Mouse (Mus musculus) limb, embryonic 10.5 days (tissue): ENCODE measurements at regions not wholly inside any gene's neighbourhood (a gene's known extent, or its start where the extent isn't known, plus 50 kb on each side); places are given as distances from the start of the nearest gene placed in this dataset.

Experiments used
- DNase-seq: peaks from one replicate; pipeline ENCODE4 v3.0.0-alpha.2; 2017; ENCODE audit warnings: low spot score
- H3K27ac ChIP-seq: fragments of 300-500 bp; sonication (generic); 2 replicates; pipeline ENCODE4 v1.5.1; 2016; ENCODE audit warnings: mild to moderate bottlenecking
- H3K27me3 ChIP-seq: fragments of 300-500 bp; sonication (generic); 2 replicates; pipeline ENCODE4 v1.6.1; 2016; ENCODE audit warnings: low read depth, mild to moderate bottlenecking; ENCODE audit not compliant: poor library complexity, severe bottlenecking
- H3K36me3 ChIP-seq: fragments of 300-500 bp; sonication (generic); 2 replicates; pipeline ENCODE4 v1.6.1; 2016; ENCODE audit warnings: mild to moderate bottlenecking, moderate library complexity
- H3K4me1 ChIP-seq: fragments of 300-500 bp; sonication (generic); 2 replicates; pipeline ENCODE4 v1.6.1; 2016
- H3K4me3 ChIP-seq: fragments of 300-500 bp; sonication (generic); 2 replicates; pipeline ENCODE4 v1.5.1; 2016; ENCODE audit warnings: mild to moderate bottlenecking, moderate library complexity
- H3K9me3 ChIP-seq: fragments of 300-500 bp; sonication (generic); replicated peaks from 2 replicates; pipeline ENCODE4 v1.6.1; 2016; ENCODE audit warnings: mild to moderate bottlenecking
- WGBS: fragments of 180-500 bp; shearing (Covaris S2); methylation state at CpG from one replicate; pipeline ENCODE4 v1.1.7; 2016; 5-methylcytosine and 5-hydroxymethylcytosine counted together

DNA sequence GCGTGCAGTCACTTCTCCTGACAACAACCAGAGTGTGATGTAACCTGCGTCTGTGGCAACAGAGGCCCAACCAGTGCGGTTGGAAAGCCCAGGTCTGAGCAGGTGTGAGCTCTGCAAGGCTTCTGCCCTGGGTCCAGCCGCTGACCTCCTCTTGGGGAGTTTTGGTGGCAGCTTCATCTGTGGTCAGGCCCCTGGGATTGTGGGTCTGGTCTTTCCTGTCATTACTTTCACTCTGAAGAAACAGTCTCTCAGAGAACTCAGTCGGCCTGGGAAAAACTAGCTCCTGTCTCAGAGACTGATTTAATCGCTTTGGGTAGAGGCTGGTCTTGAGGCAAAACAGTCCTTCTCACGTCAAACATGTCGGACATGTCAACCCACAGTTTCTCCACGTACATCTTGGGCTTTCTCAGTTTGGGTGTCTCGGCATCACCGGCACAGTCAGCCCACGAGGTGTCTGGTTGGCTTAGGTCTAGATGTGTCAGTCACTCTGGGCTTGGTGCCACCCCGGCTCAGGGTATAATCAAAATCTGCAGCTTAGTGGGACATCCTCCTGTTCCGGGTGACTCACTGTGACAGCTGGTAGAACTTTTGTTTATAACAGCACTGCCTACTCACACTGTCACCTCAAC lies 195.0 kb upstream of the Cxcr4 start:
- H3K4me3 ChIP-seq: no peak overlapping the region

GRCm38 (mm10) chr1:128782286-128782685 lies 190.2 kb upstream of the Cxcr4 start:
- DNase-seq: no peak
- 67% methylated on average over 2 of the region's 2 CpGs for WGBS
- no peak overlapping the region for H3K4me3 ChIP-seq
- no peaks in the 10 kb centered on the region for H3K36me3 ChIP-seq
- no peaks in the 10 kb centered on the region for H3K27me3 ChIP-seq
- H3K9me3 ChIP-seq: no peaks in the 10 kb centered on the region
- no peaks in the 10 kb centered on the region for H3K4me1 ChIP-seq
- no peak overlapping the region for H3K27ac ChIP-seq

More for the DNA sequence above, 195.0 kb upstream of the Cxcr4 start:
- Histone ChIP-seq H3K27ac (no peak overlapping the region), H3K4me1 (no peaks in the 10 kb centered on the region), H3K9me3 (no peaks in the 10 kb centered on the region), H3K36me3 (no peaks in the 10 kb centered on the region), H3K27me3 (no peaks in the 10 kb centered on the region)
- no peak for DNase-seq
- WGBS: 84% methylated on average over 14 of the region's 14 CpGs

GRCm38 (mm10) chr1:128781871-128782270 lies 189.8 kb upstream of the Cxcr4 start:
- 78% methylated on average over 7 of the region's 7 CpGs for WGBS
- no peaks in the 10 kb centered on the region for H3K36me3 ChIP-seq
- H3K27me3 ChIP-seq: no peaks in the 10 kb centered on the region
- no peaks in the 10 kb centered on the region for H3K9me3 ChIP-seq
- H3K4me3 ChIP-seq: no peak overlapping the region
- DNase-seq: no peak
- H3K4me1 ChIP-seq: no peaks in the 10 kb centered on the region
- no peak overlapping the region for H3K27ac ChIP-seq

DNA sequence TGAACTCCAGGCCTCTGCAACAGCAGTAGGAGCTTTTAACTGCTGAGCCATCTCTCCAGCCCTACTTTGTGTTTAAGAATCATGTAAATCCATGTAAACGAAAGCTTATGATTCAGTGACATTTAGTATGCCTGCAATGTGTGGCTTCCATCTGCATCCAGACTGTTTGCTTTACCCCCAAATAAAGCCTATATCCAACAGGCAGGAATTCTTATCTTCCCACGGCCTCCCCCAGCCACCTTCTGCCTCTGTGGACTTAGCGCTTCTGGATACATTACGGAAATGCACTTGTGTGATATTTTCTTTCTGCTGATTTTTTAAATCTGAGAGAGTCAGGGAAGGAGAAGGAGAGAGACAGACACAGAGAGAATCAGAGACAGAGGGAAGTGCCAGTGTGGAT lies 189.2 kb upstream of the Cxcr4 start:
- DNase-seq: no peak
- 87% methylated on average over 4 of the region's 4 CpGs for WGBS
- Histone ChIP-seq H3K4me1 (no peaks in the 10 kb centered on the region), H3K36me3 (no peaks in the 10 kb centered on the region), H3K27ac (no peak overlapping the region), H3K4me3 (no peak overlapping the region), H3K27me3 (no peaks in the 10 kb centered on the region), H3K9me3 (no peaks in the 10 kb centered on the region)

- 84% methylated on average over 5 of the region's 5 CpGs for WGBS
- Histone ChIP-seq H3K4me3 (no peak overlapping the region), H3K4me1 (no peaks in the 10 kb centered on the region), H3K36me3 (no peaks in the 10 kb centered on the region), H3K27me3 (no peaks in the 10 kb centered on the region), H3K9me3 (no peaks in the 10 kb centered on the region), H3K27ac (no peak overlapping the region)
- DNase-seq: no peak
These were observed 187.6 kb upstream of the Cxcr4 start for GRCm38 (mm10) chr1:128779586-128780158.

DNA sequence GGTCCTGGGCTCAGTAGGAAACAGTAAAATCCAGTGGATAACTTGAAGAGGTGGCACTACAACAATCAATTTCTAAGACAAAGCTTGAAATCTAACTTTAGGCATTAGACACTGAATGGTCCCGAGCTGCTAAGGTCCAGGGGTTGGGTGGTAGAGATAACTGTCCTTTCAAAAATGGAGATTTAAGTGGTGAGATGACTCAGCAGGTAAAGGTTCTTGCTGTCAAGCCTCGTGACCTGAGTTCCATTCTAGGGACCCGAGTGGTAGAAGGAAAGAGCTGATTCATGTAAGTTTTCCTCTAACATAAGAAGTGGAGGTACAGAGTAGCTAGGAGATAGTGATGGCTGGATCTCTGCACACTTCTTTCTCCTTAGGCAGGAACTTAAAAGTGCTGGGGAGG lies 180.3 kb upstream of the Cxcr4 start:
- WGBS: 93% methylated on average over 3 of the region's 3 CpGs
- no peaks in the 10 kb centered on the region for H3K27me3 ChIP-seq
- no peak overlapping the region for H3K4me3 ChIP-seq
- no peak for DNase-seq
- no peaks in the 10 kb centered on the region for H3K36me3 ChIP-seq
- H3K9me3 ChIP-seq: no peaks in the 10 kb centered on the region
- no peaks in the 10 kb centered on the region for H3K4me1 ChIP-seq
- no peak overlapping the region for H3K27ac ChIP-seq

DNA sequence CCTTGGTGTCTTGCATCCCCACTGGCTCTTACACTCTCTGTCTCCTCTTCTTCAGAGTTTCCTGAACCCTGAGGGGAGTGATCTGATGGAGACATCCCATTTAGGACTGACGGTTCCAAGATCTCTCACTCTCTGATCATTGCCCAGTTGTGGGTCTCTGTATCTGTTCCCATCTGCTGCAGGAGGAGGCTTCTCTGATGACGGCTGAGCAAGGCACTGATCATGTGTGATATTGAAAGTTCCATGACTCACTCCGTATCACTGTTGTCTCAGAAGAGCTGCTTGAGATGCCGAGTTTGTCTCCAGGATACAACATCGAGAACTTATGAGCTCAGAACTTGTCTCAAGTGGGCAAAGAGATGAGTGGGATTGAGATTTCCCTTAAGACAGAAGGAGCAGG lies 178.7 kb upstream of the Cxcr4 start:
- Histone ChIP-seq H3K27ac (no peak overlapping the region), H3K4me3 (no peak overlapping the region), H3K9me3 (no peaks in the 10 kb centered on the region), H3K27me3 (no peaks in the 10 kb centered on the region), H3K4me1 (no peaks in the 10 kb centered on the region), H3K36me3 (no peaks in the 10 kb centered on the region)
- no peak for DNase-seq
- WGBS: 94% methylated on average over 5 of the region's 5 CpGs

DNA sequence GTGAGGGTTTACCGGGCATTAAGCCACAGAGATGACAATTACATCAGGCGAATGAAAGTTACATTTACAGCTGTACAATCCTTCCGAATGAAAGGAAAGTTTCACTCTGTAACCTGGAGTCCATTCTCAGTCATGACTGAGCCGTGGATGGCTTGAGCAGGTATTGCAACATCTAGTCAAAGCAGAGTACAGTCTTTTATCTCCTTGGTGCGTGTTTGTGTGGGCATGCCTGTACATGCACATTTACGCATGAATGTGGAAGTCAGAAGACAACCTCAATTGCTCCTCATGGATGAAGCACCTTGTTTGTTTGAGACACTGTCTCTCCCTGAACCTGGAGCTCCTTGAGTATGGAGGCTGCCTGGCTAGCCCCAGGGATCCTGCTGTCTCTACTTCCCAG lies 175.9 kb upstream of the Cxcr4 start:
- Histone ChIP-seq H3K4me3 (no peak overlapping the region), H3K27me3 (no peaks in the 10 kb centered on the region), H3K36me3 (no peaks in the 10 kb centered on the region), H3K27ac (no peak overlapping the region), H3K4me1 (no peaks in the 10 kb centered on the region), H3K9me3 (no peaks in the 10 kb centered on the region)
- no peak for DNase-seq
- WGBS: 90% methylated on average over 6 of the region's 6 CpGs

- no peak for DNase-seq
- H3K9me3 ChIP-seq: no peaks in the 10 kb centered on the region
- WGBS: 92% methylated on average over 3 of the region's 3 CpGs
- no peaks in the 10 kb centered on the region for H3K27me3 ChIP-seq
- no peaks in the 10 kb centered on the region for H3K4me1 ChIP-seq
- no peaks in the 10 kb centered on the region for H3K36me3 ChIP-seq
- no peak overlapping the region for H3K4me3 ChIP-seq
- H3K27ac ChIP-seq: no peak overlapping the region
These were observed 175.3 kb upstream of the Cxcr4 start for GRCm38 (mm10) chr1:128767415-128767814.

- Histone ChIP-seq H3K27me3 (no peaks in the 10 kb centered on the region), H3K36me3 (no peaks in the 10 kb centered on the region), H3K27ac (no peak overlapping the region), H3K4me3 (no peak overlapping the region), H3K4me1 (0 out of 2 replicates have a peak, but pooled peaks cover 3% of the 10 kb centered on the region), H3K9me3 (no peaks in the 10 kb centered on the region)
- DNase-seq: no peak
- WGBS: 82% methylated on average over 7 of the region's 7 CpGs
These were observed 174.8 kb upstream of the Cxcr4 start for GRCm38 (mm10) chr1:128766894-128767268.

DNA sequence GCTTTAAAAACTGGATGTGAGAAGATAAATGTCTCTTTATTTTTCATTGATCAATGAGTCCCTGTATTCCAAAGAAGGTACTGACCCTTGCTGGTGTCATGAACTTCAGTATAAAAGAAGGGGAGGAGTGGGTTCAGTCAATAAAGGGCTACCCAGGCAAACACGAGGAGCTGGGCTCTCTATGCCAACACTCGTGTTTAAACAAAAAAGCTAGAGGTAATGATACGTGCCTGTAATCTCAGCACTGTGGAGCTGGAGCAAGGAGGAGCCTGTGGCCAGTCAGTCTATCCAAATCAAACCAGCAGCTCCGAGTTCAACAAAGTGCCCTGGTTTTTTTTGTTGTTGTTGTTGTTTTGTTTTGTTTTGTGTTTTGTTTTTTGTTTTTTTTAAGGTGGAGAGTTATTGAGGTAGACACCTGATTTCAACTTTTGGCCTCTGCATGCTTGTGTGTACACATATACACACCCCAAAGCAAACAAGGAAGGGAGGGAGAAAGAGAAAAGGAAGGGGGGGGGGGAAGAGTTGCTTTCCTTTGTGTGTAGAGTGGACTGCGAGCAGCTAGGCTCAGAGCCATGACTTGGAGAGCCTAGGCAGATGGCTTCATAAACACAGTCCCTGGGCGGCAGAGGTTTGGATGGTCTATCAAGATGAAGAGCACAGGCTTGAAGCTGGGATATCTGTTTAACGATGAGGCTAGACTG lies 174.2 kb upstream of the Cxcr4 start:
- no peaks in the 10 kb centered on the region for H3K27me3 ChIP-seq
- no peak overlapping the region for H3K27ac ChIP-seq
- no peaks in the 10 kb centered on the region for H3K36me3 ChIP-seq
- no peak overlapping the region for H3K4me3 ChIP-seq
- DNase-seq: no peak
- no peaks in the 10 kb centered on the region for H3K9me3 ChIP-seq
- 0 out of 2 replicates have a peak, but pooled peaks cover 3% of the 10 kb centered on the region for H3K4me1 ChIP-seq
- 79% methylated on average over 7 of the region's 7 CpGs for WGBS

DNA sequence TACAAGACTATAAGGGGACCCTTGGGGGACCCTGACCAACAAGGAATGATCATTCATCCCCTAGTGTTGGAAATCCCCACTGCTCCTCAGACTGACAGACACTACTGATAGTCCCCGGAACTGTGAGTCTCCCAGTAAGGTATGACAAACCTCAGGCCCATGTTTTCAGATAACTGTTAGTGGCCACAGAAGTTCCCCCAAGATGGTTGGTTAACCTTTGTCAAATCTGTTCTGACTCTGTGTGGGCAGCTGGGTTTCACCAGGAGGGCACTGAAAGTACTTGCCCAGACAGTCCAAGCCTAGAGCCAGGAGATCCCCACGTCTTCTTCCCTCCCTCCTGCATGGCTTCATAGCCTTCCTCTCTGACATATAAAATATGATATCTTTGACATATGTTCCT lies 173.5 kb upstream of the Cxcr4 start:
- no peaks in the 10 kb centered on the region for H3K27me3 ChIP-seq
- 86% methylated on average over 2 of the region's 2 CpGs for whole genome bisulfite sequencing
- no peak overlapping the region for H3K4me3 ChIP-seq
- H3K27ac ChIP-seq: no peak overlapping the region
- no peak for DNase-seq
- no peaks in the 10 kb centered on the region for H3K9me3 ChIP-seq
- H3K4me1 ChIP-seq: 0 out of 2 replicates have a peak, but pooled peaks cover 3% of the 10 kb centered on the region
- H3K36me3 ChIP-seq: no peaks in the 10 kb centered on the region

DNA sequence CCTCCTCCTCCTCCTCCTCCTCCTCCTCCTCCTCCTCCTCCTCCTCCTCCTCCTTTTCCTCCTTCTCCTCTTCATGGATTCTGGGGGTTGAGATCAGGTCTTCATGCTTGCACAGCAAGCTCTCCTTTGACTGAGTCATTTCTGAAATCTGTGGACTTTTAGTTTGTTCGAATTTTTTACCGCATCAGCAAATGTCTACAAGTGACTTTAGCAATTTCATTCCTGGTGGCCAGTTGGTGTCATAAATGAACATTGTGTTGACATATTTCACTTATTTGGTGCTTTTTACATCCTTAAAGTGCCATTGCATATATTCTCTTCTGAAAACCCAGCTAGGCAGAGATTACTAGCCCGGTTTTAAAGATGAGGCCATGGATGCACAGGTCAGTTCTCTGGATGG lies 173.0 kb upstream of the Cxcr4 start:
- H3K36me3 ChIP-seq: no peaks in the 10 kb centered on the region
- H3K9me3 ChIP-seq: no peaks in the 10 kb centered on the region
- 0 out of 2 replicates have a peak, but pooled peaks cover 3% of the 10 kb centered on the region for H3K4me1 ChIP-seq
- H3K27ac ChIP-seq: no peak overlapping the region
- H3K4me3 ChIP-seq: no peak overlapping the region
- DNase-seq: no peak
- H3K27me3 ChIP-seq: no peaks in the 10 kb centered on the region
- 96% methylated on average over 3 of the region's 3 CpGs for WGBS
